Mouse (Mus musculus) kidney, adult 2 months (tissue): ENCODE data around the gene Wdr20.

Experiments used
- CTCF ChIP-seq: fragments of 200-500 bp; conservative IDR thresholded peaks from 2 replicates; pipeline ENCODE4 v1.5.1; 2011; ENCODE audit warnings: low read depth, mild to moderate bottlenecking, control low read depth, low read length, moderate library complexity, mixed read lengths; ENCODE audit not compliant: insufficient read depth, insufficient read length
- POLR2A ChIP-seq: fragments of 200-500 bp; IDR thresholded peaks from one replicate; pipeline ENCODE4 v1.6.1; 2011; ENCODE audit warnings: low read depth, low read length, control low read depth

DNA sequence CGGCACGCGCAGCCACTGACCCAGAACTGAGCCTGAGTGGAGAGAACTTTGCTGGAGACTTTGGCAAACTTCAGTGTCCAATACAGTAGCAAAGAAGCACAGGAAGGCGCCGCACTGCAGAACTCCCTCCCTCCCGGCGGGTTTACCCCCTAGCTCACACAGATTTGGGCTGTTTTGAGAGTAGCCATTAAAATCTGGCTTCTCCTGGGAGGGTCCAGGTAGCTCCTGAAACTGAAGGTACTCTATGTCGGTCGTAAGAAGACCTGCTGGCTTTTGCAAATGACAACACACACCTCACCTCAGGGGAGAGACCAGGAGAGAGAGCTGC lies 113.1 kb downstream of the Wdr20 start:
- no peak for TF ChIP-seq CTCF
- no peak for TF ChIP-seq POLR2A
